Mouse (Mus musculus) urinary bladder, postnatal 36 days (tissue): ENCODE data around the gene Akt2.
"Not testable (repeated sequence)": the region's sequence is repeated elsewhere in the genome, so short reads cannot be mapped to it uniquely, and the experiment has no call there.

Experiments used
- DNase-seq, 2 experiments: peaks; one replicate each; pipeline ENCODE4 v3.0.0; 2022; ENCODE audit warnings: low spot score in 2 of 2, mixed read lengths in 1 of 2

Gene Akt2

GRCm38 (mm10) chr7:27613751-27614499 is 22.6 kb downstream of the Akt2 start:
- DNase-seq = no peak

DNA sequence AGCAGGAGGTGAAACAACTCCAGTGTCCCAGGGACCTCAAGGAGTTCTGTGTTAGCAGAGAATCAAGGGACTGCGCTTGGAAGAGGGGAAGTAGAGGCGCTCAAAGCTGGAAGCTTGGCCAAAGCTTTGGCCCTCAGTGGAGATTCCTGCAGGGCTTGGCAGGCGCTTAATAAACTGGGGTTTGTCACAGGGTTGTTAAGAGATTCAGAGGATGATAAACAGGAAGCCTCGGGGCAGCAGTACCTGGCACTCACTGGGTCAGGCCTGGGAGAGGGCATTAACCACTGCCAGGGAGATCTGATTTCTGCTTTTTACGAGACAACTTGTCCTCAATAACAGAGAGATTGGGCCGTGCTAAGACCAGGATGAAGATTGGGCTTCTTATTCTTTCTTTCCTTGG is 29.7 kb downstream of the Akt2 start:
- DNase-seq = no peak

- no peak for DNase-seq
Observed at GRCm38 (mm10) chr7:27622234-27622633, 30.9 kb downstream of the Akt2 start.

DNA sequence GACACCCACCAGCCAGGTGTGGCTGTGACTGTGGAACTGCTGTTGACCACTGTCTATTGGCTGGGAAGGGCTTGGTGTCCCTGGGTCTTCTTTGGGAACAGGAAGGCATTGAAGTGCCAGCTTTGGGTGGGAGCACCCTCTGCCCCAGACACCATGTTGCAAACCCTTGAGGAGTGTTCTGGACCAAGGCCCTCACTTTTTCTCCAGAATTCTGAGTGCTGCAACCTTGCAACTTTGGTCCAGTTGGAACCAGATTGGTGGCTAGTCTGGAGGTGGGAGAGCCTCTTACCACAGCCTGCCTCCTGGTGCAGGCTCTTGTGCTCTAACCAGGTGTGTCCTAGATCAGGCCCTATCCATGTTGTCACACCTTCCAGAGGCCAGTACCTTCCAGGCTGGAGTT is 33.6 kb downstream of the Akt2 start:
- DNase-seq = peak in 1 of 2 experiments; percentile 36

- DNase-seq = no peak
Observed at GRCm38 (mm10) chr7:27627707-27628106, 36.4 kb downstream of the Akt2 start.

DNA sequence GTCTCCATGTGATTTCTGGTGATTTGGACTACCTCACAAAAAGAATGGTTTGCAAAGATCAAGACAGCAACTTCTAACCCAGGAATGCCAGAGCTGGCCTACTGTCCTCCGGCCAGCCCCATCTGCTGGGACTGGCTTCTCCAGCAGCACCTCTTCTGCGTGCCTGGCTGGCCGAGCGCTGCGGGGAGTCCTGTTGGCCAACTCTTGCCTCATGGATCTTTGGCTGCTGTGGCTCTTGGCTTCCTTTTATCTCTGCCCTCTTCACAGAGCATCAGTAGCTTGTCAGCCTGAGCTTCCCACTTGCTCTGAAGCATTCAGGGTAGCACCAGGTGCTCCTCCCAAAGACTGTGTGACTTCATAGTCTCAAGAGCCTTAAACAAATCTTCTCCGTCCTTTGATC is 36.8 kb downstream of the Akt2 start:
- no peak for DNase-seq

- not testable (repeated sequence) for DNase-seq
Observed at GRCm38 (mm10) chr7:27628816-27629215, 37.5 kb downstream of the Akt2 start.

GRCm38 (mm10) chr7:27631439-27631838 is 40.1 kb downstream of the Akt2 start:
- no peak for DNase-seq

GRCm38 (mm10) chr7:27633166-27633565 is 41.8 kb downstream of the Akt2 start:
- DNase-seq = no peak

DNA sequence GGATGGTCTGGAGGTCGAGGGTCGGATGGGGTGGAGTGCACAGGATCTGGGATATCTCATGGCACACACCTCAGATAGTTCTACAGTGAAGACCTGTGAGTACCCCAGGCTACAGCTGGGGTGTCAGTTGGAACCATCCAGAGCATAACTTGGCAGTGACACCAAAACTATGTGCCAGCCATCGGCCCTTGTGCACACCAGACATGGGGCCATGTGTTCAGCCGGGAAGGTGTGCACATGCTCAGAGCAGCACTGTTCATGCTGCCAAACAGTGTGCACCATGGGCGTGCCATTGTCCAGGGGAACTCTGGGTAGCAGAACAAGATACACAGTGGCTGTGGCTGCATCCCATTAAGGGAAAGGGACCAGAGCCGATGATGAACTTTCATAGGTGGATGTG is 43.3 kb downstream of the Akt2 start:
- DNase-seq = no peak

GRCm38 (mm10) chr7:27635094-27635493 is 43.7 kb downstream of the Akt2 start:
- DNase-seq = not testable (repeated sequence)

DNA sequence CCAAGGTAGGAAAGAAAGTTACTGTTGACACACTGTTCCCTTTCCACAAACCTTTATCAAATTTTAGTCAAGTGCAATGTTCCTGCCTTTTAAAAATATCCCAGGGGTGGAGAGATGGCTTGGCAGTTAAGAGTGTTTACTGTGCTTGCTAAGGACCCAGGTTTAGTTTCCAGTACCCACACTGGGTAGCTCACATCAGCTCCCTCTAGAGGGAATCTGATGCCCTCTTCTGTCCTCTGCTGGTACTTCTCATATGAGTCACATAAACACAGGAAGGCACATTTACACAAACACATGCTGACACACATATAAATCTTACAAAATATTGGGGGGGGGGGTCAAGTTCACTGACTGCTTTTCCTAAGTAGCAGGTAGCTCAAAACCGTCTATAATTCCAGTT is 53.1 kb downstream of the Akt2 start:
- no peak for DNase-seq

- DNase-seq = no peak
Observed at GRCm38 (mm10) chr7:27646516-27646915, 55.2 kb downstream of the Akt2 start.

DNA sequence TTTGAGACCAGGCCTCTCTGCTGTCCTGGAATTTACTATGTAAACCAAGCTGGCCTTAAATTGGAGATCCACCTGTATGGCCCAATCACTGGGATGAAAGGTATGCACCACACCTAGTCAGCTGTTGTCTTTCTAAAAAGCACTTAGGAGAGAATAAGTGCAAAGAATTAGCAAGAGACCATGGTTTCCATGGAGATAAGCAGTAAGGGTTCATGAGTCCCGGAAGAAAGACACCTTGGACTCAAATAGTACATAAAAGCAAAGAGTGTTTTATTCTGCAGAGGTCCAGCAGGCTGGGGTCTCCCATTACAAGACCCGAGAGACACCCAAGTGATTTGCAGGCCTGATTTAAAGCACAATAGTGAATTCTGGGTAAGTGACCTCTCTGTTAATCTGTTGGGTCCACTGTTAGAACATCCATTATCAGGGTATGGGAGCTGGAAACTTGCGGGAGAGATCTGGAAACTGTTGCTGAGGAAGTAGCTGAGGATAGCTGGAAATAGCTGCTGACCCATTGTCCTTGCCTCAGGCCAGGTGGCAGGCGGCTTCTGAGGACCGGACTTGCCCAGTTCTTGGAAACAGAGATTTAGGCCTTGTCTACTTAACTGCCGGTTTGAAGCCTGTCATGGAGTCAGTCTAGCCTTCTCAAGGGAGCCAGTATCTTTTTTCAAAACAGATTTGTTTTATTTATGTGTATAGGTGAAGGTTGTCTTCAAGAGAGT is 56.1 kb downstream of the Akt2 start:
- DNase-seq = no peak

DNA sequence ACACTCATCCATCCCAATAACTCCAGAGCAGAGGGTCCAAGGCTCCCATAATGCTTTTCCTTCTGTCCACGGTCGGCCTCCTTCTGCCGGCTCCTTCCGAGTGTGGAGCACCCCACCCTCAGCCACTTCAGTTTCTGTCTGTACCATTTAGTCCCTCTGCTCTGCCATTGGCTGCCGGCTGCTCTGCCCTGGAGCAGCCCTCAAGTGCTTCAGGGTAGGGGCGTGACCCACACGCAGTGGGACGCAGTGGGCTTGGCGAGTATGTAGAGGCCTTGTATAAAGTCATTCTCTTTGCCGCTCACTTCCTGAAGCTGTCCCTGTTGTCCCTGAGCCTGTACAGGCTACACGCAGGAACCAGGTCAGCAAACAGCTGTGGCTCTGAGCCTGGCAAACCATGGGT is 58.4 kb downstream of the Akt2 start:
- no peak for DNase-seq

- peak; percentile 56 to 65 for DNase-seq
Observed at GRCm38 (mm10) chr7:27650949-27651348, 59.6 kb downstream of the Akt2 start.

DNA sequence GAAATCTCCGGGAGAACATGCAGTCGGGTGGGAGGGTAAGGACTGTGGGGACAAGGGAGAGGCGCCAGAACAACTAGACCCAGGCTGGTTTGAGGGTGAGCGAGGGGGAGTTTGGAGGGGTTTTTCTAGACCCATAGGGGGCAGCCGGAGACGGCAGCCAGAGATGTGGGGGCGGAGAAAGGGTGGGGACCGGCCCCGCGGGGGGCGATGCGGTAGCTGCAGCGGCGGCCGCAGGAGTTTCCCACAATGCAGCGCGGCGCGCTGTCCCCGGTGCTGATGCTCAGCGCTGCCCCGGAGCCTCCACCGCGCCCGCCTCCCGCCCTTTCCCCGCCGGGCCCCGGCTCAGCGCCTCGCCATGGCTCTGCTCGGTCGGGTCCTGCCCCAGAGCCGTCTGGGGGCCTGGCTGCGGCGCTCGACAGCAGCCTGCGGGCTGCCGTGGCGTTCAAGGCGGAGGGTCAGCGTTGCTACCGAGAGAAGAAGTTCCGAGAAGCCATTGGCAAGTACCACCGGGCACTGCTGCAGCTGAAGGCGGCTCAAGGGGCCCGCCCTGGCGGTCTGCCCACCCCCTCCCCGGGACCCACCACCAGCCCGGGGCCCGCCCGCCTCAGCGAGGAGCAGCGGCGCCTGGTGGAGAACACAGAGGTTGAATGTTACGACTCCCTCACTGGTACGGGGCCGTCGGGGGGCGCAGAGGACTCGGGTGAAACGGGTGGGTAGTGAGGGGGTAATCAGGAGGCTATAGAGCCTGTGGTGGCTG is 62.5 kb downstream of the Akt2 start, which contains the start of gene Ttc9b:
Ttc9b (plus strand) TSS at position 235 of the 757 bp plus-strand sequence.
- DNase-seq = no peak

- DNase-seq = no peak
Observed at GRCm38 (mm10) chr7:27654607-27655276, 63.4 kb downstream of the Akt2 start.

- DNase-seq = no peak
Observed at GRCm38 (mm10) chr7:27655545-27655944, 64.2 kb downstream of the Akt2 start.

DNA sequence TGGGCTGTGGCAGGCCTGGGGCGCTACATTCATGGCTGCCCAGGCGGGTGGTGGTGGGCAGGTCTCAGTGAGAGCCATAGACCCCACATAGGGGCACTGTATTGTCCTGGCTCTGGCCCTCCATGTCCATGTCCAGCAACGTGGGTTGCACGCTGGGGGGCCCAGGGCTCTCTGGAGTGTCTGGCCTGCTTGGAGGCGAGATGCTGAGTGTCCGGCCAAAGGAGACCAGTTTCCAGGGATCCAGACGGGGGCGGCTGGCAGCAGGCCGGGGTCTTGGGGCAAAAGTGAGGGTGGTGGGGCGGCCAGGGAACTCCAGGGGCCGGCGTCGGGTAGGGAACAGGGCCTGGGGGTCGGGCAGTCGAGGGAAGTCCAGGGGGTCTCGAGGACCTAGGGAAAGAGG is 65.2 kb downstream of the Akt2 start:
- no peak for DNase-seq

GRCm38 (mm10) chr7:27657824-27658395 is 66.6 kb downstream of the Akt2 start:
- DNase-seq = no peak
